Mouse (Mus musculus) liver, postnatal 0 days (tissue): Measurements from ENCODE around the gene Mettl15.

Experiments
- CTCF ChIP-seq: sonication (generic); IDR thresholded peaks from 2 replicates; pipeline ENCODE4 v1.5.1; 2016; ENCODE audit warnings: antibody characterized with exemption, low read depth
- EP300 ChIP-seq: IDR thresholded peaks from 2 replicates; pipeline ENCODE4 v1.6.1; 2016; ENCODE audit warnings: antibody characterized with exemption, low read depth, mild to moderate bottlenecking

GRCm38 (mm10) chr2:109158509-109158908 lies 122.0 kb downstream of the Mettl15 start:
- TF ChIP-seq CTCF (no peak), EP300 (no peak)
